Mouse (Mus musculus) embryonic facial prominence, embryonic 15.5 days (tissue): Measurements from ENCODE around the gene Vasn. TPM values are rescaled to one million over a fixed set of nuclear protein-coding genes. Genes with fewer than 3 reads are reported as not detected.

ENCODE experiments used
- ATAC-seq: fragments of 200-750 bp; cut with Nextera tagmentation; 2 replicates; pipeline ENCODE4 v1.8.0; 2017; ENCODE audit warnings: low read depth, moderate TSS enrichment; ENCODE audit not compliant: insufficient number of reproducible peaks, low FRiP score, low TSS enrichment
- H3K27ac ChIP-seq: fragments of 300-500 bp; sonication (generic); replicated peaks from 2 replicates; pipeline ENCODE4 v1.5.1; 2015; ENCODE audit warnings: mild to moderate bottlenecking, inconsistent platforms
- H3K27me3 ChIP-seq: fragments of 300-500 bp; sonication (generic); 2 replicates; pipeline ENCODE4 v1.6.1; 2015; ENCODE audit warnings: inconsistent platforms
- H3K36me3 ChIP-seq: fragments of 300-500 bp; sonication (generic); 2 replicates; pipeline ENCODE4 v1.6.1; 2015; ENCODE audit warnings: mild to moderate bottlenecking, inconsistent platforms
- H3K4me1 ChIP-seq: fragments of 300-500 bp; sonication (generic); 2 replicates; pipeline ENCODE4 v1.6.1; 2015; ENCODE audit warnings: inconsistent platforms
- H3K4me2 ChIP-seq: fragments of 300-500 bp; sonication (generic); replicated peaks from 2 replicates; pipeline ENCODE4 v1.6.1; 2015; ENCODE audit warnings: mild to moderate bottlenecking, inconsistent platforms
- H3K4me3 ChIP-seq: fragments of 300-500 bp; sonication (generic); replicated peaks from 2 replicates; pipeline ENCODE4 v1.5.1; 2015; ENCODE audit warnings: mild to moderate bottlenecking, inconsistent platforms
- H3K9ac ChIP-seq: fragments of 300-500 bp; sonication (generic); 2 replicates; pipeline ENCODE4 v1.6.1; 2015; ENCODE audit warnings: inconsistent platforms
- H3K9me3 ChIP-seq: fragments of 300-500 bp; sonication (generic); replicated peaks from 2 replicates; pipeline ENCODE4 v1.6.1; 2016; ENCODE audit warnings: inconsistent platforms
- WGBS: fragments of 180-500 bp; shearing (Covaris S2); methylation state at CpG from one replicate; pipeline ENCODE4 v1.1.7; 2015; 5-methylcytosine and 5-hydroxymethylcytosine counted together
- polyA plus RNA-seq: library from polyadenylated mRNA; unstranded; fragments of >200 nt; fragmentation: Nextera tagmentation; extraction: Ambion mirVana; gene quantifications from 2 replicates; pipeline ENCODE4 v1.2.1, GENCODE M21; 2015

Vasn gene
- polyA plus RNA-seq, 1 experiment from 2014 or later: 36.8 TPM

GRCm38 (mm10) chr16:4608532-4609059, 31.1 kb upstream of the Vasn start:
- WGBS: 80% methylated on average over 19 of the region's 19 CpGs
- peaks cover 51% of the 10 kb centered on the region for H3K4me1 ChIP-seq
- ATAC-seq: no peak

GRCm38 (mm10) chr16:4611193-4611592, 28.5 kb upstream of the Vasn start:
- Histone ChIP-seq H3K27me3 (no peaks in the 10 kb centered on the region), H3K4me3 (no peak overlapping the region), H3K9ac (no peak overlapping the region), H3K9me3 (no peaks in the 10 kb centered on the region), H3K4me1 (peaks cover 25% of the 10 kb centered on the region), H3K4me2 (no peak overlapping the region), H3K27ac (no peak overlapping the region), H3K36me3 (peaks cover 66% of the 10 kb centered on the region)
- ATAC-seq: no peak
- WGBS: 89% methylated on average over 5 of the region's 5 CpGs

More at GRCm38 (mm10) chr16:4608532-4609059, 31.1 kb upstream of the Vasn start:
- Histone ChIP-seq H3K9me3 (no peaks in the 10 kb centered on the region), H3K4me3 (no peak overlapping the region), H3K9ac (no peak overlapping the region), H3K4me2 (no peak overlapping the region), H3K36me3 (peaks cover 40% of the 10 kb centered on the region), H3K27ac (no peak overlapping the region), H3K27me3 (no peaks in the 10 kb centered on the region)

- H3K9me3 ChIP-seq: no peaks in the 10 kb centered on the region
- H3K27ac ChIP-seq: no peak overlapping the region
- no peak overlapping the region for H3K9ac ChIP-seq
- ATAC-seq: no peak
- no peak overlapping the region for H3K4me3 ChIP-seq
- no peak overlapping the region for H3K4me2 ChIP-seq
- H3K27me3 ChIP-seq: no peaks in the 10 kb centered on the region
- H3K4me1 ChIP-seq: peaks cover 20% of the 10 kb centered on the region
- H3K36me3 ChIP-seq: peaks cover 69% of the 10 kb centered on the region
- 88% methylated on average over 7 of the region's 7 CpGs for WGBS
Observed at GRCm38 (mm10) chr16:4611676-4612075, 28.1 kb upstream of the Vasn start.

GRCm38 (mm10) chr16:4613736-4614135, 26.0 kb upstream of the Vasn start:
- Histone ChIP-seq H3K9ac (no peak overlapping the region), H3K27me3 (no peaks in the 10 kb centered on the region), H3K36me3 (peaks cover 81% of the 10 kb centered on the region), H3K4me2 (no peak overlapping the region), H3K4me1 (no peaks in the 10 kb centered on the region), H3K9me3 (no peaks in the 10 kb centered on the region), H3K4me3 (no peak overlapping the region), H3K27ac (no peak overlapping the region)
- no peak for ATAC-seq
- 92% methylated on average over 9 of the region's 9 CpGs for WGBS

- Histone ChIP-seq H3K4me1 (no peaks in the 10 kb centered on the region), H3K9me3 (no peaks in the 10 kb centered on the region), H3K4me2 (no peak overlapping the region), H3K36me3 (peaks cover 84% of the 10 kb centered on the region), H3K9ac (no peak overlapping the region), H3K4me3 (no peak overlapping the region), H3K27ac (no peak overlapping the region), H3K27me3 (no peaks in the 10 kb centered on the region)
- WGBS: 92% methylated on average over 3 of the region's 3 CpGs
- no peak for ATAC-seq
Observed at GRCm38 (mm10) chr16:4614639-4615038, 25.1 kb upstream of the Vasn start.

GRCm38 (mm10) chr16:4615297-4615696, 24.4 kb upstream of the Vasn start:
- 84% methylated on average over 1 of the region's 1 CpGs for WGBS

GRCm38 (mm10) chr16:4616829-4617228, 22.9 kb upstream of the Vasn start:
- H3K9me3 ChIP-seq: no peaks in the 10 kb centered on the region
- H3K9ac ChIP-seq: no peak overlapping the region
- H3K27ac ChIP-seq: no peak overlapping the region
- H3K4me2 ChIP-seq: no peak overlapping the region
- ATAC-seq: no peak
- H3K4me1 ChIP-seq: no peaks in the 10 kb centered on the region
- H3K27me3 ChIP-seq: no peaks in the 10 kb centered on the region
- H3K4me3 ChIP-seq: no peak overlapping the region
- H3K36me3 ChIP-seq: peaks cover 63% of the 10 kb centered on the region
- WGBS: 66% methylated on average over 4 of the region's 4 CpGs

More at GRCm38 (mm10) chr16:4615297-4615696, 24.4 kb upstream of the Vasn start:
- H3K27me3 ChIP-seq: no peaks in the 10 kb centered on the region
- H3K36me3 ChIP-seq: peaks cover 77% of the 10 kb centered on the region
- H3K27ac ChIP-seq: no peak overlapping the region
- H3K9me3 ChIP-seq: no peaks in the 10 kb centered on the region
- no peak overlapping the region for H3K9ac ChIP-seq
- H3K4me1 ChIP-seq: no peaks in the 10 kb centered on the region
- no peak overlapping the region for H3K4me3 ChIP-seq
- H3K4me2 ChIP-seq: no peak overlapping the region
- no peak for ATAC-seq

GRCm38 (mm10) chr16:4624074-4624473, 15.7 kb upstream of the Vasn start:
- Histone ChIP-seq H3K4me1 (peaks cover 21% of the 10 kb centered on the region), H3K27ac (peak overlapping the region; percentile 87), H3K27me3 (no peaks in the 10 kb centered on the region), H3K4me3 (peak overlapping the region; percentile 73), H3K9me3 (no peaks in the 10 kb centered on the region), H3K9ac (peak overlapping the region; percentile 75), H3K36me3 (no peaks in the 10 kb centered on the region; the same call in 1 of the 2 replicates), H3K4me2 (peak overlapping the region; percentile 65)
- ATAC-seq: no peak
- WGBS: 19% methylated on average over 9 of the region's 9 CpGs

GRCm38 (mm10) chr16:4624481-4625110, 15.1 kb upstream of the Vasn start, which contains the start of gene Pam16:
TSS of gene Pam16 (minus strand) at chr16:4624988.
- Histone ChIP-seq H3K4me3 (peak within 1 kb of the TSS; percentile 73), H3K9ac (peak within 1 kb of the TSS; percentile 75), H3K27me3 (no peaks in the 10 kb centered on the region), H3K9me3 (no peaks in the 10 kb centered on the region), H3K36me3 (no peaks in the 10 kb centered on the region; the same call in 1 of the 2 replicates), H3K4me1 (peaks cover 21% of the 10 kb centered on the region), H3K27ac (peak within 1 kb of the TSS; percentile 87), H3K4me2 (peak within 1 kb of the TSS; percentile 65)
- under 1% methylated on average over 56 of the region's 56 CpGs for WGBS
- peak; percentile 87 for ATAC-seq

- Histone ChIP-seq H3K9me3 (no peaks in the 10 kb centered on the region), H3K4me2 (no peak overlapping the region), H3K27me3 (no peaks in the 10 kb centered on the region), H3K4me1 (peaks cover 21% of the 10 kb centered on the region), H3K9ac (no peak overlapping the region), H3K27ac (no peak overlapping the region), H3K4me3 (no peak overlapping the region), H3K36me3 (peaks cover 4% of the 10 kb centered on the region)
- no peak for ATAC-seq
- WGBS: 76% methylated on average over 6 of the region's 6 CpGs
Observed at GRCm38 (mm10) chr16:4627105-4627504, 12.6 kb upstream of the Vasn start.

- peaks cover 8% of the 10 kb centered on the region for H3K4me1 ChIP-seq
- H3K9me3 ChIP-seq: no peaks in the 10 kb centered on the region
- H3K4me3 ChIP-seq: no peak overlapping the region
- no peak overlapping the region for H3K4me2 ChIP-seq
- peaks cover 4% of the 10 kb centered on the region for H3K36me3 ChIP-seq
- WGBS: 84% methylated on average over 9 of the region's 9 CpGs
- H3K9ac ChIP-seq: no peak overlapping the region
- ATAC-seq: no peak
- H3K27me3 ChIP-seq: no peaks in the 10 kb centered on the region
- H3K27ac ChIP-seq: no peak overlapping the region
Observed at GRCm38 (mm10) chr16:4628898-4629419, 10.8 kb upstream of the Vasn start.
